Mouse (Mus musculus): ENCODE data around the gene Nectin2. TPM values are rescaled to one million over a fixed set of nuclear protein-coding genes. Genes with fewer than 3 reads are reported as not detected.
A peak's percentile ranks its signal among the peaks of the same experiment; 100 is the strongest.

The Nectin2 gene
- polyA plus RNA-seq, 1 experiment from 2014 or later: 34.4 TPM

GRCm38 (mm10) chr7:19736389-19737057, 13.8 kb downstream of the Nectin2 start:
- Histone ChIP-seq H3K4me3 (peak overlapping the region; percentile 26; the same call in 1 of the 2 replicates), H3K9ac (peak overlapping the region; percentile 39), H3K9me3 (replicated peaks) (no peaks in the 10 kb centered on the region), H3K27ac (peak overlapping the region; percentile 89), H3K27me3 (replicated peaks) (no peaks in the 10 kb centered on the region), H3K4me1 (peaks cover 46% of the 10 kb centered on the region), H3K4me2 (peak overlapping the region; percentile 70), H3K36me3 (peaks cover 56% of the 10 kb centered on the region)
- peak; percentile 91 for ATAC-seq
- WGBS (ENCODE audit: insufficient replicate concordance): 23% methylated on average over 15 of the region's 16 CpGs

- Histone ChIP-seq H3K27me3 (replicated peaks) (no peaks in the 10 kb centered on the region), H3K4me3 (no peak overlapping the region), H3K36me3 (peaks cover 71% of the 10 kb centered on the region), H3K4me2 (no peak overlapping the region), H3K9me3 (replicated peaks) (no peaks in the 10 kb centered on the region), H3K4me1 (peaks cover 36% of the 10 kb centered on the region), H3K27ac (no peak overlapping the region), H3K9ac (no peak overlapping the region)
- 79% methylated on average over 10 of the region's 10 CpGs for WGBS (ENCODE audit: insufficient replicate concordance)
- ATAC-seq: no peak
Observed at GRCm38 (mm10) chr7:19734178-19734666, 16.1 kb downstream of the Nectin2 start.

GRCm38 (mm10) chr7:19726541-19726940, 23.7 kb downstream of the Nectin2 start:
- Histone ChIP-seq H3K36me3 (peaks cover 81% of the 10 kb centered on the region), H3K4me3 (no peak overlapping the region), H3K4me1 (peaks cover 14% of the 10 kb centered on the region), H3K9ac (no peak overlapping the region), H3K27ac (no peak overlapping the region), H3K9me3 (replicated peaks) (no peaks in the 10 kb centered on the region), H3K27me3 (replicated peaks) (no peaks in the 10 kb centered on the region), H3K4me2 (no peak overlapping the region)
- WGBS (ENCODE audit: insufficient replicate concordance): 77% methylated on average over 4 of the region's 4 CpGs
- no peak for ATAC-seq

- WGBS (ENCODE audit: insufficient replicate concordance): 80% methylated on average over 12 of the region's 12 CpGs
- no peaks in the 10 kb centered on the region; the same call in 1 of the 2 replicates for H3K9me3 ChIP-seq (replicated peaks)
- no peak overlapping the region for H3K4me3 ChIP-seq
- H3K27ac ChIP-seq: no peak overlapping the region
- ATAC-seq: no peak
- H3K9ac ChIP-seq: no peak overlapping the region
- peaks cover 79% of the 10 kb centered on the region for H3K36me3 ChIP-seq
- no peaks in the 10 kb centered on the region for H3K27me3 ChIP-seq (replicated peaks)
- H3K4me1 ChIP-seq: peaks cover 14% of the 10 kb centered on the region
- no peak overlapping the region for H3K4me2 ChIP-seq
Observed at GRCm38 (mm10) chr7:19724167-19724566, 26.1 kb downstream of the Nectin2 start.

GRCm38 (mm10) chr7:19722754-19723195, 27.5 kb downstream of the Nectin2 start:
- Histone ChIP-seq H3K4me2 (no peak overlapping the region), H3K27ac (no peak overlapping the region), H3K27me3 (replicated peaks) (no peaks in the 10 kb centered on the region), H3K4me3 (no peak overlapping the region), H3K9me3 (replicated peaks) (no peaks in the 10 kb centered on the region; the same call in 1 of the 2 replicates), H3K4me1 (peaks cover 14% of the 10 kb centered on the region), H3K9ac (no peak overlapping the region), H3K36me3 (peaks cover 71% of the 10 kb centered on the region)
- peak; percentile 61; the same call in 1 of the 2 replicates for ATAC-seq
- 65% methylated on average over 6 of the region's 6 CpGs for WGBS (ENCODE audit: insufficient replicate concordance)

GRCm38 (mm10) chr7:19719200-19719599, 31.1 kb downstream of the Nectin2 start:
- Histone ChIP-seq H3K9me3 (replicated peaks) (no peaks in the 10 kb centered on the region; the same call in 1 of the 2 replicates), H3K36me3 (peaks cover 41% of the 10 kb centered on the region), H3K27me3 (replicated peaks) (no peaks in the 10 kb centered on the region), H3K27ac (no peak overlapping the region), H3K4me2 (no peak overlapping the region), H3K9ac (no peak overlapping the region), H3K4me3 (no peak overlapping the region), H3K4me1 (peaks cover 36% of the 10 kb centered on the region)
- WGBS (ENCODE audit: insufficient replicate concordance): 71% methylated on average over 4 of the region's 4 CpGs
- no peak for ATAC-seq

- WGBS (ENCODE audit: insufficient replicate concordance): 77% methylated on average over 5 of the region's 5 CpGs
- Histone ChIP-seq H3K9ac (no peak overlapping the region), H3K4me2 (no peak overlapping the region), H3K27ac (no peak overlapping the region), H3K9me3 (replicated peaks) (no peaks in the 10 kb centered on the region; the same call in 1 of the 2 replicates), H3K4me3 (no peak overlapping the region), H3K4me1 (peaks cover 41% of the 10 kb centered on the region), H3K27me3 (replicated peaks) (no peaks in the 10 kb centered on the region), H3K36me3 (peaks cover 45% of the 10 kb centered on the region)
- ATAC-seq: no peak
Observed at GRCm38 (mm10) chr7:19718297-19718952, 31.9 kb downstream of the Nectin2 start.

- Histone ChIP-seq H3K36me3 (peaks cover 49% of the 10 kb centered on the region), H3K9me3 (replicated peaks) (no peaks in the 10 kb centered on the region; the same call in 1 of the 2 replicates), H3K4me1 (peaks cover 38% of the 10 kb centered on the region), H3K27ac (no peak overlapping the region), H3K4me3 (no peak overlapping the region), H3K4me2 (0 out of 2 replicates have a peak overlapping the region, but pooled peaks have one; percentile 84), H3K27me3 (replicated peaks) (no peaks in the 10 kb centered on the region), H3K9ac (no peak overlapping the region)
- ATAC-seq: no peak
- WGBS (ENCODE audit: insufficient replicate concordance): 54% methylated on average over 4 of the region's 4 CpGs
Observed at GRCm38 (mm10) chr7:19717346-19717745, 32.9 kb downstream of the Nectin2 start.

- Histone ChIP-seq H3K27me3 (replicated peaks) (no peaks in the 10 kb centered on the region), H3K36me3 (peaks cover 54% of the 10 kb centered on the region), H3K9ac (peak overlapping the region; percentile 64), H3K4me2 (peak overlapping the region; percentile 84), H3K9me3 (replicated peaks) (no peaks in the 10 kb centered on the region; the same call in 1 of the 2 replicates), H3K27ac (peak overlapping the region; percentile 90; the same call in 1 of the 2 replicates), H3K4me1 (peaks cover 37% of the 10 kb centered on the region), H3K4me3 (peak overlapping the region; percentile 62)
- no peak for ATAC-seq
- 86% methylated on average over 2 of the region's 2 CpGs for WGBS (ENCODE audit: insufficient replicate concordance)
Observed at GRCm38 (mm10) chr7:19716822-19717221, 33.5 kb downstream of the Nectin2 start.

GRCm38 (mm10) chr7:19716055-19716682, 34.1 kb downstream of the Nectin2 start:
- Histone ChIP-seq H3K27ac (peak overlapping the region; percentile 90), H3K27me3 (replicated peaks) (no peaks in the 10 kb centered on the region), H3K4me1 (peaks cover 37% of the 10 kb centered on the region), H3K36me3 (peaks cover 55% of the 10 kb centered on the region), H3K9ac (peak overlapping the region; percentile 64), H3K4me3 (peak overlapping the region; percentile 62), H3K9me3 (replicated peaks) (no peaks in the 10 kb centered on the region; the same call in 1 of the 2 replicates), H3K4me2 (peak overlapping the region; percentile 84)
- ATAC-seq: no peak
- WGBS (ENCODE audit: insufficient replicate concordance): 6% methylated on average over 18 of the region's 18 CpGs

GRCm38 (mm10) chr7:19715239-19716054, 34.8 kb downstream of the Nectin2 start, which contains the start of gene Tomm40:
Gene Tomm40 (minus strand): TSS chr7:19715438.
- no peaks in the 10 kb centered on the region for H3K9me3 ChIP-seq (replicated peaks)
- ATAC-seq: peak; percentile 98
- peak within 1 kb of the TSS; percentile 89 for H3K9ac ChIP-seq
- peak within 1 kb of the TSS; percentile 90 for H3K27ac ChIP-seq
- H3K4me1 ChIP-seq: peaks cover 37% of the 10 kb centered on the region
- H3K27me3 ChIP-seq (replicated peaks): no peaks in the 10 kb centered on the region
- WGBS (ENCODE audit: insufficient replicate concordance): under 1% methylated on average over 58 of the region's 59 CpGs
- H3K36me3 ChIP-seq: peaks cover 55% of the 10 kb centered on the region
- peak within 1 kb of the TSS; percentile 96 for H3K4me2 ChIP-seq
- peak within 1 kb of the TSS; percentile 98 for H3K4me3 ChIP-seq
